Mouse (Mus musculus) heart, embryonic 11.5 days (tissue): ENCODE measurements around the gene Cdkl4. TPM values are rescaled to one million over a fixed set of nuclear protein-coding genes. Genes with fewer than 3 reads are reported as not detected.

Source experiments
- ATAC-seq: fragments of 200-750 bp; cut with Nextera tagmentation; replicated peaks from 2 replicates; pipeline ENCODE4 v1.8.0; 2017; ENCODE audit warnings: moderate library complexity; ENCODE audit not compliant: insufficient number of reproducible peaks, low FRiP score, low TSS enrichment
- H3K27ac ChIP-seq: fragments of 300-500 bp; sonication (generic); 2 replicates; pipeline ENCODE4 v1.5.1; 2014; ENCODE audit warnings: mild to moderate bottlenecking, low read depth, low read length
- H3K27me3 ChIP-seq: fragments of 300-500 bp; sonication (generic); 2 replicates; pipeline ENCODE4 v1.6.1; 2014; ENCODE audit warnings: mild to moderate bottlenecking, low read length, mixed read lengths; ENCODE audit not compliant: control insufficient read depth, insufficient read depth
- H3K36me3 ChIP-seq: fragments of 300-500 bp; sonication (generic); 2 replicates; pipeline ENCODE4 v1.6.1; 2014; ENCODE audit warnings: mild to moderate bottlenecking, low read length, moderate library complexity, mixed read lengths; ENCODE audit not compliant: control insufficient read depth, insufficient read depth
- H3K4me1 ChIP-seq: fragments of 300-500 bp; sonication (generic); 2 replicates; pipeline ENCODE4 v1.6.1; 2014; ENCODE audit warnings: low read length; ENCODE audit not compliant: control insufficient read depth, insufficient read depth
- H3K4me2 ChIP-seq: fragments of 300-500 bp; sonication (generic); 2 replicates; pipeline ENCODE4 v1.6.1; 2014; ENCODE audit warnings: mild to moderate bottlenecking, moderate library complexity
- H3K4me3 ChIP-seq: fragments of 300-500 bp; sonication (generic); 2 replicates; pipeline ENCODE4 v1.5.1; 2014; ENCODE audit warnings: low read depth, low read length
- H3K9ac ChIP-seq: fragments of 300-500 bp; sonication (generic); 2 replicates; pipeline ENCODE4 v1.6.1; 2014; ENCODE audit warnings: mild to moderate bottlenecking, low read depth, low read length, moderate library complexity
- H3K9me3 ChIP-seq: fragments of 300-500 bp; sonication (generic); replicated peaks from 2 replicates; pipeline ENCODE4 v1.6.1; 2016; ENCODE audit warnings: low read length; ENCODE audit not compliant: control insufficient read depth
- WGBS: fragments of 180-500 bp; shearing (Covaris S2); extraction: QIAGEN DNeasy Blood & Tissue Kit; methylation state at CpG from one replicate; pipeline ENCODE4 v1.1.7; 2014; ENCODE audit not compliant: insufficient replicate concordance; 5-methylcytosine and 5-hydroxymethylcytosine counted together
- polyA plus RNA-seq: library from polyadenylated mRNA; unstranded; fragments of >200 nt; fragmentation: Nextera tagmentation; extraction: Ambion mirVana; gene quantifications from 2 replicates; pipeline ENCODE4 v1.2.1, GENCODE M21; 2014

Cdkl4 gene
- polyA plus RNA-seq, 1 experiment from 2014 or later, result not detected

DNA sequence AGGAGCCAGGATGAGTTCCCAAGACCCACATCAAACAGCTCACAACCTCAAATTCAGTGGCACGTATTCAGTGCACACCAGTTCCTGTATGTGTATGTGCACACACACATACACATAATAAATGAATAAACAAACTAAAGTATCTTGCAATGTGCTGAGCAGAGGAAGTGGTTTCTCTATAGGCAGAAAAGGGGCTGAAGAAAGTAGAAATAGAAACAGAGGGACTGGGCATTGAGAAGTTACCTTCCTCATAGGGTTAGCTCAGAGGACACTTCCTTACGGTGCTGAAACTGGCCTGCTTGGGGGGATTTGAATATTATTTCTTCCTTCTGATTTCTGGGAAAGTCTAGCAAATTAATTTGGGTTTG lies 75.8 kb downstream of the Cdkl4 start:
- no peaks in the 10 kb centered on the region for H3K27me3 ChIP-seq
- no peak overlapping the region for H3K9ac ChIP-seq
- 0 out of 2 replicates have a peak, but pooled peaks cover 2% of the 10 kb centered on the region for H3K9me3 ChIP-seq
- peaks cover 5% of the 10 kb centered on the region; the same call in 1 of the 2 replicates for H3K4me1 ChIP-seq
- no peak overlapping the region for H3K27ac ChIP-seq
- no peaks in the 10 kb centered on the region for H3K36me3 ChIP-seq
- no peak overlapping the region for H3K4me2 ChIP-seq
- WGBS, result 75% methylated on average over 2 of the region's 2 CpGs
- H3K4me3 ChIP-seq, result no peak overlapping the region
- ATAC-seq, result no peak

DNA sequence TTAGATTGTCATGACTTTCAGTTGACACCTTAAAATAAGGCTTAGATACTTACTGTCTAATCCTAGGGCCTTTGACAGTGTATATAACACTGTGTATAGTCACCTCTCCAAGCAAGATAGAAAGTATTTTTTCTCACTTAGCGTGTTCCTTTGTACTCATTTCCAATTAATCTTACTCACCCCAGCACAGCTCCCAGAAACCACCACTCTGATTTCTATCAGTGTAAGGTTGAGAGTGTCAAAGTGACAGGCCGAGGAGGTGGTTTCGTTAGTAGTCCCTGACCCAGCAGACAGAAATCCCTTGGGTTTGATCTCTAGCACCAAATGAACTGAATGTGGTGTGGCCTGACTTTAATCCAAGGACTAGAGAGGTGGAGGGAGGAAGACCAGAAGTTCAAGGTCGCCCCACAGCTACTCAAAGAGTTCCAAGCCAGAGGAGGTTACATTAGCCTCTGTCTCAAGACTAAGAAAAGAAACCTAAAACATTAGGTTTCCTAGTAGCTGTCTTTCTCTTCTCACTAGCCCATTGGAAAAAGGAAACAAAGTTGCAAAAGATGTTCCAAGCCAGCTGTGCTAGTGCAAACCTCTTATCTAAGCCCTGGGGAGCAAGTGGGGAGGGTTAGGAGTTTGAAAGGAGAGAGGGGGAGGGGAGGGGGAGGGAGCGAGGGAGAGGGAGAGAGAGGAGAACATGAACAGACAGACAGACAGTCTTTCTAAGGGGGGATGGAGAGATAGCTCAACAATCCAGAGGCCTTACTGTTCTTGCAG lies 76.4 kb downstream of the Cdkl4 start:
- no peak for ATAC-seq
- 0 out of 2 replicates have a peak, but pooled peaks cover 2% of the 10 kb centered on the region for H3K9me3 ChIP-seq
- H3K4me3 ChIP-seq, result no peak overlapping the region
- H3K36me3 ChIP-seq, result no peaks in the 10 kb centered on the region
- no peak overlapping the region for H3K27ac ChIP-seq
- H3K4me1 ChIP-seq, result peaks cover 5% of the 10 kb centered on the region; the same call in 1 of the 2 replicates
- no peak overlapping the region for H3K9ac ChIP-seq
- no peaks in the 10 kb centered on the region for H3K27me3 ChIP-seq
- 38% methylated on average over 5 of the region's 5 CpGs for WGBS
- H3K4me2 ChIP-seq, result no peak overlapping the region

DNA sequence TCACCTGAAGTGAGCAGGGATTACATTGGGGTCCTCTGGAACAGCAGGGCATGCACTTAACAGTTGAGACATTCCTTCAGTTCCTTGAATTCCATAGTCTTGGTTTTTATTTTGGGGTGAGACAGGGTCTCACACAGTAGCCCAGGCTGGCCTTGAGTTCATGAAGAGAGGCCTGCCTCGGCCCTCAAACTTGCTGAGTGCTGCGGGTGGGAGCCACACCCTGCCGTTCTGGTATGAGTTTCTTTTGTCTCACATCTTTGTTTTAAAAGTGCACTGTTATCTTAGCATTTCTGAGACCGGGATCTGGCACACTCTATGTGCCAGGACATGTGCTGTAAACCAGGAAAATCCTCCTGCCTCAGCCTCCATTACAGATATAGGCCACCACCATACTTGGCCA lies 77.6 kb downstream of the Cdkl4 start:
- Histone ChIP-seq H3K4me2 (no peak overlapping the region), H3K36me3 (no peaks in the 10 kb centered on the region), H3K27me3 (no peaks in the 10 kb centered on the region), H3K4me3 (no peak overlapping the region), H3K9me3 (no peaks in the 10 kb centered on the region), H3K9ac (no peak overlapping the region), H3K27ac (no peak overlapping the region), H3K4me1 (peaks cover 5% of the 10 kb centered on the region; the same call in 1 of the 2 replicates)
- no peak for ATAC-seq
- WGBS, result 76% methylated on average over 4 of the region's 4 CpGs

DNA sequence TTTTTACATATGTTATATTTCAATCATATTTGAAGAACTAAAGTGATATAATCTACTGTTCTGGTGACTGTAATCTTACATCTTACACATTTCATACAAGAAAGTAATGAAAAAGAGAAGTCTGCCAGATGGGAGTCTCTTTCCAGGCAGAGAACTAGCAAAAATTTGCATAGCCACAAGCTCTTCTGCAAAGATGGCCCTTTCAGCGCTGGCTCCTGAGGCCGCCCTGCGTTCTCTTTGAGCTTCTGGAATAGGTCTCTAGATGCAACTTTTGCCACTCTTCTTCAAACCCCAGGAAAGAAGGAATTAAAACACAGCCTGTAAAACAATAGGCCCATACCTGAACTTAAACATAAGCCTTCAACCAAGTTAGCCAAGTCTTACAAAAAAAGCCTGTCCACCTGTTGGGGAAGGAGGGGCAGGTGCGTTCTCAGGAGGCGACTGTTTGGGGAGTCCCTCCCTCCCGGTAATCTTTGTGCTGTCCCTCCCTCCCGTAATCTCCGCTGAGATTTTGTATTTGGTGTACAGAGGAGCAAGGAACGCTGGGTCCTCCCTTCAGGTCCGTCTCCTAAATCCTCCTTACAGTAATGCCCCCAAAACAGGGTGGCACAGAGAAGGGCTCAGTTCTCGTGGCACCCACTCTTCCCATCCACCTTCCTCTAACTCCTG lies 78.9 kb downstream of the Cdkl4 start:
- no peak overlapping the region for H3K4me3 ChIP-seq
- no peak overlapping the region for H3K9ac ChIP-seq
- H3K27me3 ChIP-seq, result no peaks in the 10 kb centered on the region
- peaks cover 5% of the 10 kb centered on the region; the same call in 1 of the 2 replicates for H3K4me1 ChIP-seq
- no peak for ATAC-seq
- 60% methylated on average over 11 of the region's 11 CpGs for WGBS
- H3K4me2 ChIP-seq, result no peak overlapping the region
- H3K36me3 ChIP-seq, result no peaks in the 10 kb centered on the region
- H3K27ac ChIP-seq, result no peak overlapping the region
- no peaks in the 10 kb centered on the region for H3K9me3 ChIP-seq

DNA sequence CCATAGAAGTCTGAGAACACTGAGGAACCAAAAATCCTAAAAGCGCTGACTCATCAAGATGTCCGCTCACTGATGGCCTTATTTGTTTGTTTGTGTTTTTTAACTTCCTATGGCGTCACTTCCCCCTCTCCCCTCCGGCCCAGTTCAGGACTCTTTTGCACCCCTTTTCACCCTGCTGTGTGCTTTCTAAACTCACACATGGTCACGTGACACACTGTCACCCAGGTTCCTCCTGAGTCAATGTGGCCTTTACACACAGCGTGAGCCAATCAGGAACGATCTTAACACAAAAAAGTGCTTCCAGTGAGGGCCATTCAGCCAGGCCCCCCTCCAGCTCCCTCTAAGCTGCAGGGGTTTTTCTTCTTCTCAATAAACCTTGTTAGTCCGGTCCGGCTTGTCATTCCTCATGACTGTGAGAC lies 80.4 kb downstream of the Cdkl4 start:
- Histone ChIP-seq H3K27me3 (no peaks in the 10 kb centered on the region), H3K4me3 (no peak overlapping the region), H3K9ac (no peak overlapping the region), H3K4me1 (peaks cover 5% of the 10 kb centered on the region; the same call in 1 of the 2 replicates), H3K4me2 (no peak overlapping the region), H3K36me3 (no peaks in the 10 kb centered on the region), H3K27ac (no peak overlapping the region), H3K9me3 (no peaks in the 10 kb centered on the region)
- no peak for ATAC-seq
- WGBS, result 85% methylated on average over 9 of the region's 9 CpGs

DNA sequence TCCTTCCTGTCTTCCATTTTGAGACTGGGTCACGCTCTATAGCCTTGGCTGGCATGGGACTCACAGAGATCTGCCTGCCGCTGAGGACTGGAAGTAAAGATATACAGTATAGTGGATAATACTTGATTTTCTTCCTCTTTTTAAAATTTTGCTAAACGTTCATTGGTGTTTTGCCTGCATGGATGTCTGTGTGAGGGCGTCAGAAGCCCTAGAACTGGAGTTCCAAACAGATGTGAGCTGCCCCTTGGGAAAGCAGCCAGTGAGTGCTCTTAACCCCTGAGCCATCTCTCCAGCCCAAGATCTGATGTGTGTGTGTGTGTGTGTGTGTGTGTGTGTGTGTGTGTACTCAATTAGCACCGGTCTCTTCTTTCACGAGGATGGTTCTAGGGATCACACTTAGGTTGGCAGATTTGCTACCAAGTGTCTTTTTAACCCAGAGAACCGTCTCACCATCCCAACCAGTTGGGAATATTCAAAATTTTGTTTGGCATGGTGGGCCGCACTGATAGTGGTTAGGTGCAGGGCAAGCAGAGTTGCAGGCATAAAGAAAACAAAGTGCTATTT lies 80.9 kb downstream of the Cdkl4 start:
- Histone ChIP-seq H3K9me3 (no peaks in the 10 kb centered on the region), H3K27me3 (no peaks in the 10 kb centered on the region), H3K36me3 (no peaks in the 10 kb centered on the region), H3K4me1 (peaks cover 5% of the 10 kb centered on the region; the same call in 1 of the 2 replicates), H3K9ac (no peak overlapping the region), H3K4me3 (no peak overlapping the region), H3K4me2 (no peak overlapping the region), H3K27ac (no peak overlapping the region)
- 81% methylated on average over 8 of the region's 8 CpGs for WGBS
- no peak for ATAC-seq

DNA sequence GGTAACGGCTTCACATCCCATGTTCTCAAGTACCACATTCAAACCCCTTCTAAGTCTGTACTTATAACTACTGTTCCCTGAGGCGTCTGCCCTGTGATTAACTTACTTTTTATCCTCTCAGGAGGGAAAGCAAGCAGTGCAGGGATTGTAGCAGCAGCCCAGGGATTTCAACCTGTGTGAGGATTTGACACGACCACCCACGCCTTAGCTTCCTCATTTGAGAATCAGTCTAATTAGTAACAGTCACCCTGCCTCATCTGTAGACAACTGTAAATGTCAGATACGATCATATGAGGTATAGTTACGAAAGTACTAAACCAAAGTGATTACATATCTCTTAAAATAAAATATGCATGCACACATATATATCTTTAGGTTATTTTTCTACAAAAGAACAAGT lies 81.4 kb downstream of the Cdkl4 start:
- Histone ChIP-seq H3K9me3 (no peaks in the 10 kb centered on the region), H3K4me1 (peaks cover 1% of the 10 kb centered on the region; the same call in 1 of the 2 replicates), H3K36me3 (no peaks in the 10 kb centered on the region), H3K27ac (no peak overlapping the region), H3K27me3 (no peaks in the 10 kb centered on the region), H3K4me2 (no peak overlapping the region), H3K9ac (no peak overlapping the region), H3K4me3 (no peak overlapping the region)
- ATAC-seq, result no peak
- WGBS, result 75% methylated on average over 6 of the region's 6 CpGs

DNA sequence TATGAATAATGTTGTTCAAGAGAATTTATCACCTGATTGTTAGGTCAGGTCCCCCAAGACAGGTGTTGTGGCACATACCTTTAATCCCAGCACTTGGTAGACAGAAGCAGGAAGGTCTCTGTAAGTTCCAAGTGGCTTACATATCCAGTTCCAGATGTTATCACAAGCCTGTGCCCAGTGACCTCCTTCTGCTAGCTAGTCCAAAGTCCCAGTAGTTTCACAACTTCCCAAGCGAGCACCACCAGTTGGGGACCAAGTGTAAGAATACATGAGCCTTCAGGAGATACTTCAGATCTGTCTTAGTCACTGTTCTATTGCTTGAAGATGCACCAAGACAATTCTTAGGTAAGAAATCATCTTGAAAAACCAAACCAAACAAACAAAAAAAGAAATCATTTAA lies 83.7 kb downstream of the Cdkl4 start:
- Histone ChIP-seq H3K9me3 (no peaks in the 10 kb centered on the region), H3K27me3 (no peaks in the 10 kb centered on the region), H3K4me3 (no peak overlapping the region), H3K9ac (no peak overlapping the region), H3K36me3 (no peaks in the 10 kb centered on the region), H3K4me2 (no peak overlapping the region), H3K27ac (no peak overlapping the region), H3K4me1 (no peaks in the 10 kb centered on the region)
- no peak for ATAC-seq
- WGBS, result 84% methylated on average over 1 of the region's 1 CpGs
